Mouse (Mus musculus) C2C12 (cell line): ENCODE results near the gene Iqgap3.

Experiments
- CTCF ChIP-seq: IDR thresholded peaks from one replicate; pipeline ENCODE4 v1.5.1; 2011; ENCODE audit not compliant: control insufficient read depth, insufficient read depth, insufficient read length
- MAX ChIP-seq: IDR thresholded peaks from one replicate; pipeline ENCODE4 v1.6.1; 2011; ENCODE audit warnings: mild to moderate bottlenecking, control low read depth
- MYOD1 ChIP-seq: IDR thresholded peaks from one replicate; pipeline ENCODE4 v1.6.1; 2011; ENCODE audit warnings: low read depth; ENCODE audit not compliant: control insufficient read depth, insufficient read length
- MYOG ChIP-seq: IDR thresholded peaks from one replicate; pipeline ENCODE4 v1.6.1; 2011; ENCODE audit not compliant: control insufficient read depth, insufficient read length; ENCODE audit errors: extremely low read depth
- USF1 ChIP-seq: IDR thresholded peaks from one replicate; pipeline ENCODE4 v1.6.1; 2011; ENCODE audit warnings: low read depth, mild to moderate bottlenecking, control low read depth, moderate library complexity

- TF ChIP-seq MYOG = no peak
- TF ChIP-seq CTCF = no peak
- TF ChIP-seq MYOD1 = no peak
- no peak for TF ChIP-seq USF1
- no peak for TF ChIP-seq MAX
These were observed 58.6 kb downstream of the Iqgap3 start for GRCm38 (mm10) chr3:88140178-88140902.
